Mouse (Mus musculus) stomach, postnatal 0 days (tissue): ENCODE measurements around the gene Zranb1. TPM values are rescaled to one million over a fixed set of nuclear protein-coding genes. Genes with fewer than 3 reads are reported as not detected.

Experiments used
- ATAC-seq: fragments of 200-750 bp; cut with Nextera tagmentation; 2 replicates; pipeline ENCODE4 v1.8.0; 2017; ENCODE audit not compliant: low FRiP score, low TSS enrichment
- DNase-seq: peaks from one replicate; pipeline ENCODE4 v3.0.0-alpha.2; 2016; ENCODE audit warnings: low spot score
- H3K27ac ChIP-seq: fragments of 300-500 bp; sonication (generic); replicated peaks from 2 replicates; pipeline ENCODE4 v1.5.1; 2014; ENCODE audit warnings: mild to moderate bottlenecking, control low read depth
- H3K27me3 ChIP-seq: fragments of 300-500 bp; sonication (generic); 2 replicates; pipeline ENCODE4 v1.6.1; 2014; ENCODE audit warnings: low read length; ENCODE audit not compliant: control insufficient read depth, insufficient read depth
- H3K36me3 ChIP-seq: fragments of 300-500 bp; sonication (generic); 2 replicates; pipeline ENCODE4 v1.6.1; 2014; ENCODE audit warnings: low read length, mixed read lengths; ENCODE audit not compliant: control insufficient read depth, insufficient read depth
- H3K4me1 ChIP-seq: fragments of 300-500 bp; sonication (generic); replicated peaks from 2 replicates; pipeline ENCODE4 v1.6.1; 2014; ENCODE audit warnings: antibody characterized with exemption; ENCODE audit not compliant: control insufficient read depth, insufficient read depth
- H3K4me2 ChIP-seq: fragments of 300-500 bp; sonication (generic); replicated peaks from 2 replicates; pipeline ENCODE4 v1.6.1; 2014; ENCODE audit warnings: low read depth, mild to moderate bottlenecking, control low read depth, moderate library complexity
- H3K4me3 ChIP-seq: fragments of 300-500 bp; sonication (generic); 2 replicates; pipeline ENCODE4 v1.5.1; 2014; ENCODE audit warnings: low read depth, low read length, control low read depth
- H3K9ac ChIP-seq: fragments of 300-500 bp; sonication (generic); 2 replicates; pipeline ENCODE4 v1.6.1; 2014; ENCODE audit warnings: mild to moderate bottlenecking, low read length, control low read depth, mixed read lengths
- H3K9me3 ChIP-seq: fragments of 300-500 bp; sonication (generic); 2 replicates; pipeline ENCODE4 v1.6.1; 2016; ENCODE audit warnings: low read length; ENCODE audit not compliant: control insufficient read depth
- CTCF ChIP-seq: IDR thresholded peaks from 2 replicates; pipeline ENCODE4 v1.5.1; 2016; ENCODE audit warnings: antibody characterized with exemption, low read depth, mild to moderate bottlenecking, moderate library complexity
- EP300 ChIP-seq: optimal IDR thresholded peaks from 2 replicates; pipeline ENCODE3; 2016; ENCODE audit warnings: antibody characterized with exemption
- WGBS: fragments of 180-500 bp; shearing (Covaris S2); extraction: QIAGEN DNeasy Blood & Tissue Kit; methylation state at CpG from one replicate; pipeline ENCODE4 v1.1.7; 2014; 5-methylcytosine and 5-hydroxymethylcytosine counted together
- polyA plus RNA-seq: library from polyadenylated mRNA; unstranded; fragments of >200 nt; fragmentation: Nextera tagmentation; extraction: Ambion mirVana; gene quantifications from 2 replicates; pipeline ENCODE4 v1.2.1, GENCODE M21; 2015

Zranb1 gene
- polyA plus RNA-seq, 1 experiment from 2014 or later: 16.9 TPM

DNA sequence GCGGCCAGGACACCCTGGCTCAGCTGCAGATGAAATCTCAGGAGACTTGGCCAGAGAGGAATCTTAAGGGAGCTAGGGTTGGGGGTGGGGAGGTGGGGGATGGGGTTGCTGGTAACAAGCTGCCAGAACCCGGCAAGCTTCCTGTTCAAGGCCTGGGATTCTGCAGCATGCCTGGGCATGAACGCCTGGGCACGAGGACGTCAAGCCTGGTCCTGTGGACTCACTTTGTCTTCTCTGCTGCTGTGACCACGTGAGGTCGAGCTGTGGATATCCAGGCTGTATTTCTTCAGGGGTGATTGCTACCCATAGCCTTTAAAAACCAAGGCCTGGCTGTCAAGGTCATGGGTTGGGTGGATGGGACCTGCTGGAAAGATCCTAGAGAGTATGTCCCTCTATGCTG lies 74.8 kb downstream of the Zranb1 start:
- H3K27me3 ChIP-seq: no peaks in the 10 kb centered on the region
- no peaks in the 10 kb centered on the region; the same call in none of the 2 replicates for H3K36me3 ChIP-seq
- H3K4me3 ChIP-seq: no peak overlapping the region
- no peak overlapping the region for H3K9ac ChIP-seq
- H3K9me3 ChIP-seq: no peaks in the 10 kb centered on the region
- TF ChIP-seq EP300: no peak
- no peak for TF ChIP-seq CTCF
- H3K27ac ChIP-seq: no peak overlapping the region
- 76% methylated on average over 7 of the region's 7 CpGs for WGBS
- DNase-seq: no peak
- no peak for ATAC-seq
- H3K4me2 ChIP-seq: no peak overlapping the region
- H3K4me1 ChIP-seq: peaks cover 4% of the 10 kb centered on the region

DNA sequence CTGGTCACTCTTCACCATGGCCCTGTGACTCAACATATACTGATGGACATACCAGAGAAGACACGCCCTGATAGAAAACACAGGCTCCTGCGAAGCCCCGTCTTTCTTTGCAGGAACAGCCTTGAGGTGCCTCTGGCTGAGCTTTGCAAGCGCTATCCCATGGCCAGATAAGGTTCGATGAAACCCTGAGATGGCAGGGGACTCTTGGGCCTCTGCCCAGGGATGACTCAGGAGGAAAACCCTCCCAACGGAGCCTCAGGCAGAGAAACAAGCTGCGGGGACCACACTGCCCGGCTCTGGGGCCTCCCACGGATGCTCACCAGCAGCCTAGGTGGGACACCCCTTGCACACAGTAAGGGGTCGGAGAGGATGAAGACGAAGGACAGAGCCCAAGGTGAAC lies 76.4 kb downstream of the Zranb1 start:
- no peak for TF ChIP-seq CTCF
- no peak for TF ChIP-seq EP300
- H3K4me2 ChIP-seq: no peak overlapping the region
- ATAC-seq (0 out of 2 replicates have a peak, but pooled peaks have one; percentile 7), DNase-seq (peak; percentile 53)
- peaks cover 14% of the 10 kb centered on the region for H3K4me1 ChIP-seq
- H3K9me3 ChIP-seq: no peaks in the 10 kb centered on the region
- H3K4me3 ChIP-seq: no peak overlapping the region
- no peak overlapping the region for H3K9ac ChIP-seq
- no peaks in the 10 kb centered on the region for H3K27me3 ChIP-seq
- H3K27ac ChIP-seq: peak overlapping the region; percentile 61
- 26% methylated on average over 11 of the region's 11 CpGs for WGBS
- no peaks in the 10 kb centered on the region; the same call in 1 of the 2 replicates for H3K36me3 ChIP-seq

DNA sequence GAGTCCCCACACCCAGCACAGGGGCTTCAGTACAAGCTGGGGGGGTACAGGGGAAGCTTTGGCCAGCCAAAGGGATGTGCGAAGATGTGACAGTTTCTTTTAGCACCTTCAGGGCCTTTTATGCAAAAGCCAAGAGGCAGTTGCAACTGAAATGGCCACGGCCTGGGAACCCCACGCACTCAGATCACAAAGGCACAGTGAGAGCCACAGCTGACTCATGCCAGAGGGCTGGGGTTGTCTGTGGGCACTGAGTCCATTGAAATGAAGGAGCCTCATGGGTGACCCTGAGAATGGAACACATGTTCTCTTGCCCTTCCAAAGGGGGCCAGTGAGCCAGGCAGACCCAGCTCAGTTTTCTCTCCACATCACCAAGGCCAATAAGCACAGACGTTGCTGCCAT lies 77.7 kb downstream of the Zranb1 start:
- Histone ChIP-seq H3K27me3 (no peaks in the 10 kb centered on the region), H3K9ac (no peak overlapping the region), H3K4me1 (peaks cover 16% of the 10 kb centered on the region), H3K9me3 (no peaks in the 10 kb centered on the region), H3K4me2 (no peak overlapping the region), H3K4me3 (no peak overlapping the region), H3K36me3 (no peaks in the 10 kb centered on the region; the same call in 1 of the 2 replicates), H3K27ac (no peak overlapping the region)
- no peak for DNase-seq
- TF ChIP-seq EP300 (no peak), CTCF (no peak)
- WGBS: 85% methylated on average over 4 of the region's 4 CpGs
- ATAC-seq: no peak

DNA sequence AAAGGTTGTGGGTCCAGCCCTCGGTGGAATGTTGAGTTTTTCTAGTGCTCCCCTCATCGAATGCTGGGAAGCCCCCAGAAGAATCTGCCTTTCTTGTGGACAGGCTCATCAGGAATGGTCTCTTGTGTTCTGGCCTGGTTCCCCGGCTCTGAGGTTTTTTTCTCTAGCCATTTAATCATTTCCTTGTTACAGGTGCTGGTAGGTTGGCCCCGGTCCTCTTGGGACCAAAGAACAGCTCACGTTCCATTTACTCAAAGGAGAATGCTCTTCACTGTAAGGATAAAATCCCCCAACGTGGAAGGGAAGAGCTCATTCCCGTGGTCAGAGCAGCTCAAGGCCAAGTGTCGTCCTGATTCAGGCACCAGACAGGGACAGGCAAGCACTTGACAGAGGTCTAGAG lies 78.7 kb downstream of the Zranb1 start:
- Histone ChIP-seq H3K4me3 (no peak overlapping the region), H3K4me2 (no peak overlapping the region), H3K27ac (no peak overlapping the region), H3K4me1 (peaks cover 21% of the 10 kb centered on the region), H3K27me3 (no peaks in the 10 kb centered on the region), H3K9ac (no peak overlapping the region), H3K9me3 (no peaks in the 10 kb centered on the region), H3K36me3 (no peaks in the 10 kb centered on the region; the same call in 1 of the 2 replicates)
- TF ChIP-seq CTCF (no peak), EP300 (no peak)
- 75% methylated on average over 8 of the region's 8 CpGs for WGBS
- DNase-seq: no peak
- ATAC-seq: no peak

DNA sequence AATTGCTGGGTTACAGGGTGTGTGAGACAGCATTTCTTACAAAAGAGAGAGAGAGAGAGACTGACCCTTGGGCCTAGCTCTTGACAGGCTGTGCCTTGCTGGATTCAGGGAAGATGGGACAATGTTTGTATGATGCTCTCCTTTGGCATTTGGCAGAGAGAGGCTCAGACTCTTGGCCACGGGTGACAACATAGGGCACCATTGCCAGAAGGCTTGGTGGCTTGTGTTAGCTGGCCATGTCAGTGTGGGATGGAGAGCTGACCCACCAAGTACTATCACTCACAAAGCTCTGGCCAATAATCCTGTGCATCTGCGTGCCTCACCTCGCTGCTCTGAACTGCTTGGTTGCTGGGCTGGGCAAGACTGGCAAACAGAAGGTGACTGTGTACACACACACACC lies 79.5 kb downstream of the Zranb1 start:
- Histone ChIP-seq H3K9me3 (no peaks in the 10 kb centered on the region), H3K4me1 (peaks cover 26% of the 10 kb centered on the region), H3K9ac (no peak overlapping the region), H3K27ac (0 out of 2 replicates have a peak overlapping the region, but pooled peaks have one; percentile 13), H3K4me2 (no peak overlapping the region), H3K27me3 (no peaks in the 10 kb centered on the region), H3K36me3 (no peaks in the 10 kb centered on the region; the same call in 1 of the 2 replicates), H3K4me3 (no peak overlapping the region)
- TF ChIP-seq CTCF: no peak
- no peak for TF ChIP-seq EP300
- WGBS: 74% methylated on average over 3 of the region's 3 CpGs
- ATAC-seq (no peak), DNase-seq (no peak)

DNA sequence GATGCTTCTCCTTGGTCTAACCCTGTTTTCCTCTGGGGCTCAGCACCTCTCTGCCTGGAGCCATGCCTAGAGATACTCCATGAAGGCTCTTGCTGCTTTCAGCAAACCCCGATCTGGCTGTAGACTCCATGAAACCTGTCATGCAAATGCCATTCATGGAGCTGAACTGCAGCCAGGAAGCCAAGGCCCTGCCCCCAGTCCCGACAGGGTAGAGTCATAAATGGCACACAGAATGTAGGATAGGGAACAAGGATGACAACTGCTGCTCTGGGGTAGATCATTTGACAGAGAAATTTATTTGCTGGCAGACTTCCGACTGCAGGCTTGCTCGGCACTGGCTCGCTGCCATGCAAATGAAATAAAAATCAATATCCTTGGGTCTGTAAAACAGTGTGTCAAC lies 80.2 kb downstream of the Zranb1 start:
- Histone ChIP-seq H3K4me2 (0 out of 2 replicates have a peak overlapping the region, but pooled peaks have one; percentile 5), H3K27me3 (no peaks in the 10 kb centered on the region), H3K4me3 (no peak overlapping the region), H3K36me3 (no peaks in the 10 kb centered on the region; the same call in 1 of the 2 replicates), H3K27ac (peak overlapping the region; percentile 63), H3K9ac (no peak overlapping the region), H3K9me3 (no peaks in the 10 kb centered on the region), H3K4me1 (peaks cover 26% of the 10 kb centered on the region)
- WGBS: 7% methylated on average over 5 of the region's 5 CpGs
- DNase-seq (peak; percentile 53), ATAC-seq (peak; percentile 42; the same call in 1 of the 2 replicates)
- no peak for TF ChIP-seq CTCF
- TF ChIP-seq EP300: no peak
